Mouse (Mus musculus): ENCODE results near the gene Tcp10c. TPM values are rescaled to one million over a fixed set of nuclear protein-coding genes. Genes with fewer than 3 reads are reported as not detected.
"Not testable (repeated sequence)": the region's sequence is repeated elsewhere in the genome, so short reads cannot be mapped to it uniquely, and the experiment has no call there.

Tcp10c gene
- polyA plus RNA-seq (2015; fragmentation: Nextera tagmentation; extraction: Ambion mirVana) = not detected in 2 replicates

GRCm38 (mm10) chr17:13354521-13354920, at the start of gene Tcp10c:
Gene Tcp10c, plus strand, starts transcription at chr17:13354572.
- not testable (repeated sequence) for H3K4me1 ChIP-seq; H3K4me3 ChIP-seq; H3K9ac ChIP-seq; H3K9me3 ChIP-seq; H3K36me3 ChIP-seq; H3K4me2 ChIP-seq; H3K27me3 ChIP-seq; H3K27ac ChIP-seq; ATAC-seq (ENCODE audit: borderline replicate concordance, extremely low read depth, low FRiP score, low TSS enrichment)
- 85% methylated on average over 4 of the region's 4 CpGs for WGBS

GRCm38 (mm10) chr17:13307852-13308251, 46.5 kb upstream of the Tcp10c start:
- peaks cover 14% of the 10 kb centered on the region; the same call in 1 of the 2 replicates for H3K9me3 ChIP-seq
- not testable (repeated sequence) for H3K4me1 ChIP-seq; H3K9ac ChIP-seq; H3K27ac ChIP-seq; ATAC-seq (ENCODE audit: borderline replicate concordance, extremely low read depth, low FRiP score, low TSS enrichment); H3K4me2 ChIP-seq; H3K27me3 ChIP-seq; H3K36me3 ChIP-seq; H3K4me3 ChIP-seq
- WGBS = 77% methylated on average over 5 of the region's 6 CpGs

GRCm38 (mm10) chr17:13308344-13308743, 46.0 kb upstream of the Tcp10c start:
- H3K9ac ChIP-seq; H3K36me3 ChIP-seq; H3K4me1 ChIP-seq; H3K27ac ChIP-seq; H3K4me3 ChIP-seq; H3K4me2 ChIP-seq; ATAC-seq (ENCODE audit: borderline replicate concordance, extremely low read depth, low FRiP score, low TSS enrichment); H3K27me3 ChIP-seq: not testable (repeated sequence)
- H3K9me3 ChIP-seq = peaks cover 14% of the 10 kb centered on the region; the same call in 1 of the 2 replicates
- WGBS = 77% methylated on average over 5 of the region's 5 CpGs

GRCm38 (mm10) chr17:13308746-13309145, 45.6 kb upstream of the Tcp10c start:
- WGBS = 79% methylated on average over 4 of the region's 4 CpGs
- H3K4me2 ChIP-seq; ATAC-seq (ENCODE audit: borderline replicate concordance, extremely low read depth, low FRiP score, low TSS enrichment): not testable (repeated sequence)

GRCm38 (mm10) chr17:13309182-13309631, 45.2 kb upstream of the Tcp10c start:
- not testable (repeated sequence) for H3K9ac ChIP-seq, H3K27me3 ChIP-seq, H3K4me3 ChIP-seq, H3K4me1 ChIP-seq, H3K27ac ChIP-seq, H3K4me2 ChIP-seq, H3K36me3 ChIP-seq
- peaks cover 14% of the 10 kb centered on the region; the same call in 1 of the 2 replicates for H3K9me3 ChIP-seq
- peak; percentile 44; the same call in 1 of the 2 replicates for ATAC-seq (ENCODE audit: borderline replicate concordance, extremely low read depth, low FRiP score, low TSS enrichment)
- WGBS = 86% methylated on average over 10 of the region's 10 CpGs

More at GRCm38 (mm10) chr17:13308746-13309145, 45.6 kb upstream of the Tcp10c start:
- H3K4me3 ChIP-seq, H3K9ac ChIP-seq, H3K4me1 ChIP-seq, H3K36me3 ChIP-seq, H3K27me3 ChIP-seq, H3K27ac ChIP-seq: not testable (repeated sequence)
- H3K9me3 ChIP-seq = peaks cover 14% of the 10 kb centered on the region; the same call in 1 of the 2 replicates

- not testable (repeated sequence) for H3K27me3 ChIP-seq; ATAC-seq (ENCODE audit: borderline replicate concordance, extremely low read depth, low FRiP score, low TSS enrichment); H3K9ac ChIP-seq; H3K27ac ChIP-seq; H3K4me2 ChIP-seq; H3K4me3 ChIP-seq; H3K9me3 ChIP-seq; H3K36me3 ChIP-seq; H3K4me1 ChIP-seq
- WGBS = 73% methylated on average over 4 of the region's 4 CpGs
Measured at GRCm38 (mm10) chr17:13329967-13330366, 24.4 kb upstream of the Tcp10c start.

- not testable (repeated sequence) for H3K9me3 ChIP-seq; H3K4me3 ChIP-seq; H3K4me1 ChIP-seq; H3K36me3 ChIP-seq; ATAC-seq (ENCODE audit: borderline replicate concordance, extremely low read depth, low FRiP score, low TSS enrichment); H3K27me3 ChIP-seq; H3K4me2 ChIP-seq; H3K9ac ChIP-seq; H3K27ac ChIP-seq
- WGBS = 78% methylated on average over 4 of the region's 4 CpGs
Measured at GRCm38 (mm10) chr17:13331179-13331578, 23.2 kb upstream of the Tcp10c start.

- ATAC-seq (ENCODE audit: borderline replicate concordance, extremely low read depth, low FRiP score, low TSS enrichment); H3K9me3 ChIP-seq; H3K27ac ChIP-seq; H3K9ac ChIP-seq; H3K4me3 ChIP-seq; H3K36me3 ChIP-seq; H3K4me1 ChIP-seq; H3K4me2 ChIP-seq; H3K27me3 ChIP-seq: not testable (repeated sequence)
- WGBS = 81% methylated on average over 8 of the region's 8 CpGs
Measured at GRCm38 (mm10) chr17:13332496-13332895, 21.9 kb upstream of the Tcp10c start.

GRCm38 (mm10) chr17:13336979-13337749, 17.2 kb upstream of the Tcp10c start:
- not testable (repeated sequence) for H3K4me2 ChIP-seq, H3K9me3 ChIP-seq, H3K4me3 ChIP-seq, H3K4me1 ChIP-seq, H3K9ac ChIP-seq, H3K36me3 ChIP-seq, H3K27me3 ChIP-seq, H3K27ac ChIP-seq
- 62% methylated on average over 9 of the region's 9 CpGs for WGBS
- peak; percentile 47; the same call in 1 of the 2 replicates for ATAC-seq (ENCODE audit: borderline replicate concordance, extremely low read depth, low FRiP score, low TSS enrichment)

- not testable (repeated sequence) for H3K27ac ChIP-seq; H3K9me3 ChIP-seq; ATAC-seq (ENCODE audit: borderline replicate concordance, extremely low read depth, low FRiP score, low TSS enrichment); H3K9ac ChIP-seq; H3K4me3 ChIP-seq; H3K36me3 ChIP-seq; H3K4me2 ChIP-seq; H3K4me1 ChIP-seq; H3K27me3 ChIP-seq
- WGBS = 63% methylated on average over 1 of the region's 1 CpGs
Measured at GRCm38 (mm10) chr17:13337931-13338330, 16.4 kb upstream of the Tcp10c start.

- H3K36me3 ChIP-seq; H3K9me3 ChIP-seq; H3K4me3 ChIP-seq; H3K4me1 ChIP-seq; H3K27ac ChIP-seq; H3K9ac ChIP-seq; H3K4me2 ChIP-seq; H3K27me3 ChIP-seq; ATAC-seq (ENCODE audit: borderline replicate concordance, extremely low read depth, low FRiP score, low TSS enrichment): not testable (repeated sequence)
- 70% methylated on average over 1 of the region's 1 CpGs for WGBS
Measured at GRCm38 (mm10) chr17:13340071-13340470, 14.3 kb upstream of the Tcp10c start.

GRCm38 (mm10) chr17:13345923-13346322, 8.4 kb upstream of the Tcp10c start:
- H3K27ac ChIP-seq; H3K36me3 ChIP-seq; H3K4me3 ChIP-seq; H3K9me3 ChIP-seq; ATAC-seq (ENCODE audit: borderline replicate concordance, extremely low read depth, low FRiP score, low TSS enrichment); H3K9ac ChIP-seq; H3K27me3 ChIP-seq; H3K4me2 ChIP-seq; H3K4me1 ChIP-seq: not testable (repeated sequence)
- no CpG with 5 or more reads among the region's 4 CpGs for WGBS
